Mouse (Mus musculus) heart, postnatal 4 days (tissue): Measurements from ENCODE around the gene Dtx3l. TPM values are rescaled to one million over a fixed set of nuclear protein-coding genes. Genes with fewer than 3 reads are reported as not detected.
"Not testable (repeated sequence)": the region's sequence is repeated elsewhere in the genome, so short reads cannot be mapped to it uniquely, and the experiment has no call there.

Experiments
- DNase-seq: peaks from one replicate; pipeline ENCODE4 v3.0.0; 2021
- total RNA-seq, 2 experiments: library from RNA; stranded (reverse); gene quantifications; 2 replicates each; pipeline ENCODE4 v1.2.3; 2021

Gene Dtx3l
- total RNA-seq, 2 experiments from 2014 or later, result 9.5 to 10.3 TPM

DNA sequence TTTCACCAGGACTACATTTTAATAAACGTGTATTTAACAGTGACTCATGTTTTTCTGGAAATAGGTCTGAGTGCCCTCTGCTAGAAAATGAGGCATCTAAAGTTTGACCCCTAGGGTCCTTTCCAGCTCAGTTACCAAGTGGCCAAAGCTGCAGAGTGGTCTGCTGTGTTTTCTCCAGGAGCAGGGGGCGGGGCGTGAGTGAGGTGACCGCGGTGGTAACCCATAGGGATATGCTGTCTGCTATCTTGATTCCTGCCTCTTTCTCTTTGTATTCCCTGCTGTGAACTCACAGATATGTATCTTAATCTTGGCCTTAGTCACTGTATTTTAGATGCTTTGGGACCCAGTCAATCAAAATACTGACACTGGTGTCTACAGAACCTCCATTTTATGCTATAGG lies 14.6 kb downstream of the Dtx3l start:
- no peak for DNase-seq

DNA sequence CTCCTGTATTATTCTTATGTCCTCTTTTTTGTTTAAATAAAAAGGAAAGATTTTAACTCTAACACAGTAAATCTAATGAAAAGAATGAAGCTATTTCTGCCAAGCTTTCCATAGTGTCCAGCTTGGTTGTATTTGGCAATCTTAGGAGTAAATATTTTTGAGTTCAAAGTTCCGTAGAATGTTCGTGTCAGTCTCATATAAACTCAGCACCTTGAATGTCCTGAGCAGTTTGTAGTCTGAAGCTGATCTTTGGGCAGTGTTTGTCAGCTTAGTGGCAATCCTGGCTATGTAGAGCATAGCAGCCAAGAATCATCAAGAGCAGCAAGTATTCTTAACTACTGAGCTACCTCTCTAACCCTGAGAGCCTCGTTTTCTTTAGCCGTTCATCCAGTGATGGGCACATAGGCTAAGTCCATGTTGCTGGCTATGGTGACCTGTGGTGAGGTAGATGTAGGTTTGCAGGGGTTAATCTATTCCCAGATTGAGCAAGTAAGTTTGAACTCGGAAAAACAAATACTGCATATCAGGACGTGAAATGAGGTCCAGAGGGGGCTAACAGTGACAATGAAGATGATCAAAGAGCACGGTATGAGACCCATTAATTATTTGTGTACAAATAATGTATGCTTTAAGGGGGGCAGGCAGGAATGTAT lies 15.3 kb downstream of the Dtx3l start:
- no peak for DNase-seq

DNA sequence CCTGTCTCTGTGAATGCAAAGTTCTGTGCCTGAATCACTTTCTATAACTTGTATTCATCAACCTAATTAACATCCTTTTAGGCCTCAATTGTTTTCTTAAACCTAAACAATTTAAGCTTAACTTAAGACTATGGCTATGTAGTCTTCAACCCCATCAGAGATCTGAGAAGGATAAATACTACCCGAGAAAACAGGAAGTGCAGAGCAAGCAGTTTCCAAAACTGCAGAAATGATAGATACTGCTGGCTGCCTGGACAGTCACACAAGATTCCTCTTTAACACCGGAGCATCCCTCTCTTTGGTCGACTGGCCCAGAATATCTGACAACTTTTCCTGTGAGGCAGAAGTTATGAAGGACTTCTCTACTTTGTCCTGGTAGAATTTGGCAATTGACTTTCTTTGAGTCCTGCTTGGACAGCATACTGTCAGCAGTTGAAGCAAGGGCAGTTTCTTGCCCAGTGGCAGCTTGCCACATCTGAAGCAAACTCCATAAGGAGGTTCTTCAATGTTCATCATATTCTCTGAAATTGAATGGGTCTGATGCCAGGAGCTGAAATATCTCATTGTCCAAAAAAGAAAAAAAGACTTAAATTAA lies 16.6 kb downstream of the Dtx3l start:
- no peak for DNase-seq

DNA sequence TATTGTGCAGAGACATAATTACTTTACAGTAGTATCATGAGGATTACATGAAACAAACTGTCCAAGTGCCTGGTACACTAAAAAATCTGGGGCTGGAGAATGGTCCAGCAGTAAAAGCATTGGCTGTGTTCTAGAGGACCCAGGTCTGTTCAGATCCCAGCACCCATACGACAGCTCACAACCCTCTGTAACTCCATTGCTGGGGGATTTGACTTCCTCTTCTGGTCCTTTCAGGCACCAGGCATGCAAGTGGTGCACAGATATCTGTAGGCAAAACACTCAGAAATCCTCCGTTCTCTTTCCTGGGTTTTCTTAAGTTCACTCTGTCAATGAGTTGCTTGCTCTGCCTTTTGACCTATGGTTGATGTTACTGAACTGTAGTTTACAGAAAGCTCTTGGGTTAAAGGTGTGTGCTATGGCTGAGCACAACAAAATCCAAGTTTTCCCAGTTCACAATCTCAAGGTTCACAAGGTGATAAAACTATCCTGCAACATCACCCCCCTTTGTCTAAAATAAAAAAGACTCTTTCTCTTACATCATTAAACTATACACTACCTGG lies 17.2 kb downstream of the Dtx3l start:
- no peak for DNase-seq

DNA sequence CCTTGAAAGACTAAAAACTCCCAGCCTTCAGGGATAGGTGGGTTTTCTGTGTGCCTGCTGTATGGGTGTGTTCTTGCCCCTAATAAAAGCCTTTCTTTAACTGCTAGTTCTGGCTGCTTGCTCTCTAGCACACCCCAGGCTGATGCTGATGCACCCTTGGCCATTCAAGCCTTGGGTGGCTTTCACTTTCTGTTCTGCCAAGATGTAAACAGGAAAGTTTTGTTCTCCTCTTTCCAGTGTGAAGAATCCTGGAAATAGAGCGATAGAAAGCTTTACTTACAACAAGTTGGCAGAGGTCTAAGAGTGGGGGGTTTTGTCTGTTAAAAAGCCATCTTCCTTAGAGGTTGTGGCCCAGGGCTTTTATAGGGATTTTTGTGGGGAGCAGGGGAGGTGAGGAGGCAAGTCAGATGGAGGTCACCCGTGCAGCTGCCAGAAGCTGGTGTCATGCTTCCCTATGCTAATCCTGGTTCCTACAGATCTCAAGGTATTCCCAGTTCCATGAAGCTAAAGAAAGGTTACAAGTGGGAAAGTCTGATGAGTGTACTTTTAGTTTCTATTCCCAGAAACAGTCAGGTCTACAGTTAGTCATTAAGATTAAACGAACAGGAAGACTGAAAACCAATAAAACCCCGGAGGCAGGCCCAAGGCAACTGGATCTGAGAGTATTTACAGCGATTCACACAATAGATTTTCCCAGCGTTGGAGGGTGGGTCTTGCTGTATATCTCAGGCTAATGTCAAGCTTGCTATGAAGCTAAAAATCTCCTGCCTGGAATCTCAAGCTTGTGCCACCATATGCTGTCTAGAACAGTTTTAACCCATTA lies 20.0 kb downstream of the Dtx3l start:
- no peak for DNase-seq

DNA sequence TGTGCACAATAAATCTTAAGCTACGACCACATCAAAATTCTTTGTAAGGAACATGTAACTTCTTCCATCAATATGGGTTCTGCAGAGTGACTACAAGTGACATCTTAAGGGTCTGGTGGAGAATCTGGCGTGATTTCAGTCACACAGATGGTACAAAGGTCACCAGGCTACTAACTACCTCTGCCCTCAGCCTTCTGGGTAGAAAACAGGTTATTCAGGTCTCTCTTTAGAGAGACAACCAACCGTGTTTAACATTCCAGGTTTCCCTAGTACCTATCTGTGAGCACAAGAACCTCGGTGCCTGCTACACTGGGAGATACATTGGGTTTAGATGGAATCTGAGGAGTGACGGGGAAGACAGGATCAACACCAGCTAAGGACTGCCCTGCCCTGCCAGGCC lies 24.6 kb downstream of the Dtx3l start:
- no peak for DNase-seq

DNA sequence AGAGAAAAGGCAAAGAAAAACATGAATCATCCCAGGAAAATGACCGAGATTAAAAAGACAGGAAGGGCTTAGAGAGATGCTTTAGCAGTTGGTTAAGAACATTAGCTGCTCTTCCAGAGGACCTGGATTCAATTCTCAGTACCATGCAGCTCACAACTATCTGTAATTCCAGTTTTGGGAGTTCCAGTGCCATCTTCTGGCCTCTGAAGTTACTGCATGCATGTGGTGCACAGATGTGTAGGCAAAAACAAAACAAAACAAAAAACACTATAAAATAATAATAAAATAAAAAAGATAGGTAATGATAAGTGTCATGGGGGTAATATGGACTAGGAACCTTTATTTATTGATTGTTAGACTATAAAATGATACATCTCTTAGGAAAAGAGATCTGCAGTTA lies 25.4 kb downstream of the Dtx3l start:
- DNase-seq, result peak; percentile 27

DNA sequence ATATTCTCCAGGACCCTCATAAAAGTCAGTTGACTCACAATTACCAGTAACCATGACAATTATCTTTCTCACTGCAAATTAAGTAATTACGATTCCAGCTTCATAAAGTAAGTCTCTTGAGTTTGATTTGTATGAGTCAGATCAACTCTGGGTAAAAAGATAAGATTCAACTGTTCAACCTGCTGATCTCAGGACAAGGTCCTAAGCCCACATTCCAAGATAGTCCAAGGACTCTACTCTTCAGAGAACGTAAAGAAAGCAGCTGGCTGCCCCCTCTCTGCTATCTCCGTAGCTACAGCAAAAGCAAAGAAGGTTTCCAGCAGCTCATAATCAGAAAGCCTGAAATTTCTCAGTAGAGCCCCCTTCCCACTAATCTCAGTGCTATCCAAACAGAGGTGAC lies 27.5 kb downstream of the Dtx3l start:
- no peak for DNase-seq

DNA sequence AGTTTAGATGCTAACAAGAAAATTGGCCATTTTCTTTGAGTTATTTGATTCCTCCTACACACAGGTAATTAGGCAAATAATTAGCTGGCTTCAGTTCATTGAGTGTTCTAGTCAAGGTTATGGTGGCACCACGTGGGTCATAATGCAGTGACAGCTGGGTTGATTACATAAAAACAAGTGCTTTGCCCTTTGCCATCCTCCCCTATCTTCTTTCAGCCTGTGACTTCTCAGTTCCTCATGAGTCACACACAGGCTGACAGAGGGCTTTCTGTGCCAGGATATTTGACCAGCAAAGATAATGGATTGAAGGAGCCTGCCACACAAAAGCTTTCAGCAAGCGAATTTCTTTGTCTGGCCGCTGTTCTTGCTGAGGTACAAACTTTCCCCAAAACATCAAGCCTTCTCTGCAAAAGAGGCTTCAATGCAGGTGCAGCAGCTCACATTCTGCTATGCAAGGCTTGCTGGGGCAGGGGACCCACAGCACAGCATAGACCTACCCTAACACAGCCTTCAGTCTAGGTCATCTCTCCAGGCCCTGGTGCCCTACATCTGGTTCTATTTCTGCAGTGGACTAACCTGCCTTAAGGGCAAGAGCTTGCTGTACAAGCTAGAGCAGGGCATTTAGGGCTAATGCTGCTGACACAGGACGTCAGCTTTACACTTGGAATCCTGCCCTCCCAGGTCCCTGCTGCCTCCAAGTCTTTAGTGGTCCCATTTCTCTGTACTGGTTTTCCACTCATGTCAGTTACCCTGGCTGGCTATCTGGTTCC lies 31.3 kb downstream of the Dtx3l start:
- DNase-seq, result peak; percentile 21

DNA sequence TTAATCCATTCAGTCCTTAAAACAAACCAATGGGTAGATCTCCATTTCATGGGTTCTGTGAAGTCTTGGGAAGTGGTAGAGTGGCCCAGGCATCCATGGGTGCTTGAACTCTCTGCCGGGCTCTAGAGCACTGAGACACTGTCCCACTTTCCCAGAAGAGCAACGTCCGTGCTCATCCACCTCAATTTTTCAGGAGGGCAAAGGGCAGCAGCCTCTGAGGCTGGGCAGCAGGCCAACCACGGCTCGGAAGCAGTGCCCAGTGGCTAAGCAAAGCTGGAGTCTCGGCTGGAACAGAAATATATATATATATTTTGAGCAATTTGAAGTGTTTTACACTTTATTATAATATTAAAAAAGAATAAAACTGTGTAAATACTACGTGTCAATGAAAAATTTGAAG lies 32.1 kb downstream of the Dtx3l start:
- no peak for DNase-seq

DNA sequence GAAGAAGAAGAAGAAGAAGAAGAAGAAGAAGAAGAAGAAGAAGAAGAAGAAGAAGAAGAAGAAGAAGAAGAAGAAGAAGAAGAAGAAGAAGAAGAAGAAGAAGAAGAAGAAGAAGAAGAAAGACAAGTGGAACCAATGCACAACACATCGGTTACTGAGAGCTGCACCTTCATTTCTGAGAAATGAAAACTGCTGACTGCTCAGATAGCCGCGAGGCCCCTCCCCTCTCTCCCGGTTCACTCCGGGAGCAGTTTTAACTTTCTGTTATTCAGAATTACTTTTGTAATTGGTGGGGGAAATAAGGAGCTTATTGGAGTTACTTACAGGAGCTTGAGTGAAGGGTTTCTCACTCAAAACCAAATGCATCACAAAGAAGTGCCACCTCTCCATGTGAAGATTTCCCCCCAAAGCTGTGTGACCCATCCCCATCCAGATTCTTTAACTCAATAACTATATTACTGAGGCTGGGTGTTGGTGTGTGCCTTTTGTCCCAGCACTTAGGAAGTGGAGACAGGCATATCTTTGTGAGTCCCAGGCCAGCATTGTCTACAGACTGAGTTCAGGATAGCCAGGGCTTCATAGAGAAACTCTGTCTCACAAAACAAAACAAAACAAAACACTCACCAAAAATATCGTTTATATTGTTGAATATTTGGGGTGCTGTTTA lies 33.0 kb downstream of the Dtx3l start:
- DNase-seq, result no peak

DNA sequence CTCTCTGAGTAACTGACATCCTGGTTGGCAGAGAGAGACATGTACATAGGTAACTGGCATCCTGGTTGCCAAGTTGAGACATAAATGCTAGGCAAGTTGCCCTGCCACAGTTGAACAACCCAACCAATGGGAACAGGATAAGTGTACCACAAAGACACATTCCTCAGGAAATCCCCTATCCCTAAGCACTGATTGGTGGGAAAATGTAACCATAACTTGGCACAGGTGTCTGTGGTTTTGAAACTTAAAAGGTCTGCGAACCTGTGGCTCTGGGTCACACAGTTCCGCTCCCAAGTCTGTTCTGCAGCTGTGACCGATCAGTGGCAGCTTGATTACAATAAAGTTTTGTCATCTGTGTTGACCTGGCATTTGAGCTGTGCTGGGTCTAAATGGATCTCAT lies 33.6 kb downstream of the Dtx3l start:
- no peak for DNase-seq

DNA sequence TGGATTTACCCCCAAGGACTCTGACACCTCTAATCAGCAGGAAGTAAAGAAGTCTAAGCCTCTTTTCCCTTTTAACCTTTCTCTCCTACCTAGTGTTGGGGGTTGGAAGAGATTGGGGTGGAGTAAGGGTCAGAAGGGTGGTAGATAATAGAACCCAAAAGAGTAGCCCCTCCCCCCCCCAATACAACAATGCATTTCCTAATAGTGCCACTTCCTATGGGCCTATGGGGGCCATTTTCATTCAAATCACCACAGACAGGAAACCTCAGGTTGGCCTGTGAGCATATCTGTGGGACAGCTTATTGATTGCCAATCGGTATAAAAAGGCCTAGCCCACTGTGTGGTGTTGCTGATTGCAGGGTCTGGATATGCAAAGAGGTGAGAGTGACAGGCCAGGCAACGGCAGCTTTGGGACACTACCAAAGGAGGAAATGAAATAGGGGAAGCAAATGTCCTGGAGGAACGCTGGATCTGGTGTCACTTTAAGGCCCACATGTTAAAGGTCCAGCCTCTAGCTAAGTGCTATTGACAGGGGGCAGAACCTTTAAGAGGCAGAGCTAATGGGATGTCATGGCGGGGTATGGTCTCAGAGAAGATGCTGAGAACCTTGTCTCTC lies 34.7 kb downstream of the Dtx3l start:
- DNase-seq, result no peak

DNA sequence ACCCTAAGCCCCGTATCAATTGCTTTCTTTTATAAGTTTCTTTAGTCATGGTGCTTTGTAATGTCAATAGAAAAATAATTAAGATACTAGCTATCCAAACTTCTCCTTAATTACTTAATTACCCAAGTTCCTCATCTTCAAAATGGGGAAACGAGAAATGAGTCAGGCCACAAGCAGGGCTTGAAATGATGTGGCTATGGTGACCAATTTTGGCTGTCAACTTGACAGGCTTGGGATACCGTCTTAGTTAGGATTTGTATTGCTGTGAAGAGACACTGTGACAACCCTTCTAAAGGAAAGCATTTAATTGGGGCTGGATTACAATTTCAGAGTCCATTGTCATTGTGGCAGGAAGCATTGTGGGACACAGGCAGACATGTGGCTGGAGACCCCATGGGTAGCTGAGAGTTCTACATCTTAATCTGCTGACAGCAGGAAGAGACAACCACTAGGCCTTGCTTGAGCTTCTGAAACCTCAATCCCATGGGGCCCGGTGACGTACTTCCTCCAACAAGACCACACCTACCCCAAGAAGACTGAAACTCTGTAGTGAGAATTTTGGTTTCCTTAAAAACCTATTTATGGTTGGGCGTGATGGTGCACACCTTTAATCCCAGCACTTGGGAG lies 35.8 kb downstream of the Dtx3l start:
- no peak for DNase-seq

DNA sequence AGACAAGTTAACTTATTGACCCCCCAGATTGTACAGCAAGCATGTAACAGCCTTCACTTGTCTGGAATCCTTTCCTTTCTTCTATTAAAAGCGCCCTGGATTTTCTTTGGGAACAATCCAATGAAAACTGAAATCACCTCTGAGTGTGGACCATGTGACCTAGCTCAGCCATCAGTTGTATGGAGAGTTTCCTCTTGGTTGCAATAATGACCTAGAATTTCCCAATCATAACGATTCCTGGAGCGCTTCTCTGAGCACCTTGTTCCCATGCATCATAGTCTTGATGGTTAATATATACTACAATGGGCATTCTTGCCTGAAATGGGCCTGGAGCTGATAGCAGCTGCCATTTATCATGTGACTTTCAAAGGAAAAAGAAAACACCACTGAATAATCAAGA lies 38.4 kb downstream of the Dtx3l start:
- DNase-seq, result no peak

DNA sequence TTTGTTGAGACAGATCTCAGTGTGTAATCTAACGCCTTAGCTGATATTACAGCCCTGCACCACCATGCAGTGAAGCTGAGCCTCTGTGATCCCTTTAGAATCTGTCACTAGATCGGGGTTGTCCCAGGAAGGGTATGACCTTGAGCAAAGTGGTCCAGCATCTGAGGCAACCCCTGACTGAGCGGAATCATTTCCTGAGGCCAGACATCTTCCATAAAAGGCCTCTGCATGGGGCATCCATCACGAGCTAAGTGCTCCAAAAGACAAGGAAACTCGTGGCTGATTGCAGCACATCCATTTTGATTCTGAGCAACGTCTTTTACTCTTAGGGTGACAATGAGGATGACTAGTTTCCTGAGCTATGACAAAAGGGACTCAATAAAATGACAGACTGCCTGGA lies 44.0 kb downstream of the Dtx3l start:
- DNase-seq, result no peak

DNA sequence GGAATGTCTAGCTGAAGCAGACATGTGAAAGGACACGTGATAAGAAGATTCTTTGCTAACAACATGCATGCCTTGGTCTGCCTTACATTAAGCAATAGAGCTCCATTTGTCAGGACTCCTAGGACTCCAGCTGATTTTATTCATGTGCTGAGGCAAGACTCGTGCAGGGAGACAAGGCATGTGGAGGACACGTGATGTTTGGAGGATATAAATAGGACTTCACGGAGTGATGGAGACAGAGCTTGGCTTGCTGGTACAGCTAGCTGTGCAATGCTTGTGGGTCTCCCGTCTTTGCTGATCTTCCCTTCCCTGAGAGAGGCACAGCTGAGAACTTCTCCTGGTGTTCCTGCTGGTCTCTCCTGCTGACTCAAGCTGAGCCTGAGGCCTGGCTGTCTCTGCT lies 47.3 kb downstream of the Dtx3l start:
- DNase-seq, result not testable (repeated sequence)

DNA sequence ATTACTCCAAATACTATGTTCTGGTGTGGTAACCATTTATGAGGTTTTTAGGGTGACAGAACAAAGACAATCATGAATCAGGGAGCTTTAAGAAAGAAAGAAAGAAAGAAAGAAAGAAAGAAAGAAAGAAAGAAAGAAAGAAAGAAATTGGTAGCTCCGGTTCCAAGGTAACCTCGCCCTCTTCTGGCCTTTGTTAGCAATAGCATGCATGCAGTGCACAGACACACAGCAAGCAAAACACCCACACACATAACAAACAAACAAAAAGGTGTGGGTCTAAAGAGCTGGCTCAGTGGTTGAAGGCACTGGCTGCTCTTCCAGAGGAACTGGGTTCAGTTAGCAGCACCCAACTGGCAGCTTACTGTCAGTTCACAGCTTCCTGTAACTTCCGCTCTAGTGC lies 48.3 kb downstream of the Dtx3l start:
- DNase-seq, result no peak

DNA sequence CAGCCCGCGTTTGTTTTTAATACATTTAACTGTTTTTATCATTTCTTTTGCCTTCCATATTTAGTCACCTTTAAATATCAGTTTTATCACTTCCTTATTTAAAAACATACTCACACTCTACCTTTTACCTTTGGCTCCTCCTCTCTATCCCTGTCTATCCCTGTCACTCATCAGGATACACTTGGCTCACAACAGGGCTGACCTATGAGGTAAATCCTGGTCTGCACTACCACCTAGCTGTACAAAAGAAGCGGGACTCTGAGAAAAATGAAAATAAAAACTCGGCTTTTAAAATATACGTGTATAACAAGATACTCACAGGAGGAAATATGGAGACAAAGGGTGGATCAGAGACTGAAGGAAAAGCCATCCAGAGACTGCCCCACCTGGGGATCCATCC lies 50.0 kb downstream of the Dtx3l start:
- no peak for DNase-seq

DNA sequence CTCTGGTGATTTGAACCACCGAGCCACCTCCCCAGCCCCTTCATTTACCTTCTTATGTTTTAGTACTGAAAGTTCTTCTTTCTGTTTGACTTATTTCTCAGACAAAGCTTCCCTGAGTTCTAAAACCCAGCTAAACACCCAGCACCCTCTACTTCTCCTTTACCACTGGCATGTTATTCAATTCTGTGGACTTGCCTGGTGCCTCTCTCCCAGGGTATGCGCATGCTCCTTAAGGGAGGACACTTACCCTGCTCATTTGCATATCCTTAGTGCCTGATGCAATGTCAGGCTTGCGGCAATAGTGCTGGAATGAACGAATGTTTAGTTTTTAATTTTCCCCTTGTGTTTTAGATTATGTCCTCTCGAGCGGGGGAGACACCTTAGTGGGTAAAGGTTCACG lies 50.8 kb downstream of the Dtx3l start:
- DNase-seq, result no peak
